Mouse (Mus musculus): ENCODE results near the gene Klc3. TPM values are rescaled to one million over a fixed set of nuclear protein-coding genes. Genes with fewer than 3 reads are reported as not detected.

Klc3 gene
- polyA plus RNA-seq, 1 experiment, result 1.5 TPM

GRCm38 (mm10) chr7:19427999-19428650 is 24.2 kb upstream of the Klc3 start:
- TF ChIP-seq CTCF (IDR thresholded peaks at IDR 0.05; ENCODE audit: borderline replicate concordance, extremely low read depth, insufficient read depth, insufficient read length) (no peak), POLR2A (IDR thresholded peaks at IDR 0.05; ENCODE audit: borderline replicate concordance, extremely low read depth, insufficient read depth, insufficient read length, poor library complexity, severe bottlenecking) (no peak)
- DNase-seq (ENCODE audit: low read depth), result no peak

GRCm38 (mm10) chr7:19426888-19427287 is 23.0 kb upstream of the Klc3 start:
- no peak for DNase-seq (ENCODE audit: low read depth)
- no peak for TF ChIP-seq POLR2A (IDR thresholded peaks at IDR 0.05; ENCODE audit: borderline replicate concordance, extremely low read depth, insufficient read depth, insufficient read length, poor library complexity, severe bottlenecking)

GRCm38 (mm10) chr7:19426349-19426748 is 22.4 kb upstream of the Klc3 start:
- no peak for DNase-seq (ENCODE audit: low read depth)
- no peak for TF ChIP-seq POLR2A (IDR thresholded peaks at IDR 0.05; ENCODE audit: borderline replicate concordance, extremely low read depth, insufficient read depth, insufficient read length, poor library complexity, severe bottlenecking)
- TF ChIP-seq CTCF (IDR thresholded peaks at IDR 0.05; ENCODE audit: borderline replicate concordance, extremely low read depth, insufficient read depth, insufficient read length), result no peak

- no peak for TF ChIP-seq POLR2A (IDR thresholded peaks at IDR 0.05; ENCODE audit: borderline replicate concordance, extremely low read depth, insufficient read depth, insufficient read length, poor library complexity, severe bottlenecking)
- no peak for TF ChIP-seq CTCF (IDR thresholded peaks at IDR 0.05; ENCODE audit: borderline replicate concordance, extremely low read depth, insufficient read depth, insufficient read length)
- no peak for DNase-seq (ENCODE audit: low read depth)
Measured at GRCm38 (mm10) chr7:19424051-19424450, 20.1 kb upstream of the Klc3 start.

GRCm38 (mm10) chr7:19423083-19423482 is 19.2 kb upstream of the Klc3 start:
- TF ChIP-seq POLR2A (IDR thresholded peaks at IDR 0.05; ENCODE audit: borderline replicate concordance, extremely low read depth, insufficient read depth, insufficient read length, poor library complexity, severe bottlenecking) (no peak), CTCF (IDR thresholded peaks at IDR 0.05; ENCODE audit: borderline replicate concordance, extremely low read depth, insufficient read depth, insufficient read length) (no peak)
- DNase-seq (ENCODE audit: low read depth), result no peak

DNA sequence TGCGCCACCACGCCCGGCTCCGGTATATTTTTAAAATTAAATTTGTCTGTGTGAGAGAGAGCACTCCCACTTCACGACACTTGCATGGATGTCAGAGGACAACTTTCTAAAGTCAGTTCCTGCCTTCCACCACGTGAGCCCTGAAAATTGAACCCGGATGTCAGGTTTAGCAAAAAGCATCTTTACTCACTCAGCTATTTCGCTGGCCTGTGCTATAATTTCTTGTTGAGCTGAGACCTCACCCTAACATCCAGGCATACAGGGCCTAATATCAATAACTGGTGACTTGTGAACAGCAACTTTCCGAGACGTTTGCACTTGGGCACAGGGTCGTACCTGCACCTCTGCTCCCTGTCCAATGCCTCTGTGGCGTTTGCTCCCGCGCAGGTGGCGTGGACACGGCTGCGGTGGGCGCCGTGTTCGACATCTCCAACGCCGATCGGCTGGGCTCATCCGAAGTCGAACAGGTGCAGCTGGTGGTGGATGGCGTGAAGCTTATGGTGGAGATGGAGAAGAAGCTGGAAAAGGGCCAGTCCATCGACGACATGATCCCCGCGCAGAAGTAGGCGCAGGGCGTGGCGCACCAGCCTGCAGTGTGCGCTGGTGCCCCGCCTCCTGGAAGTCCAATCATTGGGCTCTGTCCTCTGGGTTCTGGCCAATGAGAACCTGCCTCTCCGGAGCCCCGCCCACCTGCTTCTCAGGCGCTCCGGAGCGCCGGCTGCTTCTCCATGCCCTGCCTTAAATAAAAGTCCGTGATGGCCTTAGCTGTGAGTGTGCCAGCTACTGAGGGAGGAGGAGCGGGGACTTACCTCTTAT is 17.1 kb upstream of the Klc3 start:
- TF ChIP-seq POLR2A (IDR thresholded peaks at IDR 0.05; ENCODE audit: borderline replicate concordance, extremely low read depth, insufficient read depth, insufficient read length, poor library complexity, severe bottlenecking), result no peak
- TF ChIP-seq CTCF (IDR thresholded peaks at IDR 0.05; ENCODE audit: borderline replicate concordance, extremely low read depth, insufficient read depth, insufficient read length), result no peak
- peak; percentile 95 for DNase-seq (ENCODE audit: low read depth)

GRCm38 (mm10) chr7:19420121-19420520 is 16.2 kb upstream of the Klc3 start:
- no peak for TF ChIP-seq POLR2A (IDR thresholded peaks at IDR 0.05; ENCODE audit: borderline replicate concordance, extremely low read depth, insufficient read depth, insufficient read length, poor library complexity, severe bottlenecking)
- TF ChIP-seq CTCF (IDR thresholded peaks at IDR 0.05; ENCODE audit: borderline replicate concordance, extremely low read depth, insufficient read depth, insufficient read length), result no peak
- DNase-seq (ENCODE audit: low read depth), result no peak

DNA sequence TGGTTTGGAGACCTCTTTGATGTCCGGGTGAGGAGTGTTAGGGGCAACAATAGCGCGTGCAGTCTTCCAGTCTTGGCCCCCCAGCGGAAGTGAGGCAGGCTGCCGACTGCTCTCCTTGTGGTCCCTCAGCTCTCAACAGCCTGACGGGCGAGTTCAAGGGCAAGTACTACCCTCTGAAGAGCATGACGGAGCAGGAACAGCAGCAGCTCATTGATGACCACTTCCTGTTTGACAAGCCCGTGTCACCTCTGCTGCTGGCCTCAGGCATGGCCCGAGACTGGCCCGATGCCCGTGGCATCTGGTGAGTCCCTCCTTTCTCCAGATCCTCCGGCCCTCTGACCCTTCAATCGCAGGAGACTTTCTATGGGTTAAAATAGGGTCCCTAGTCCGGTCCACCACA is 12.7 kb upstream of the Klc3 start:
- no peak for DNase-seq (ENCODE audit: low read depth)
- TF ChIP-seq CTCF (IDR thresholded peaks at IDR 0.05; ENCODE audit: borderline replicate concordance, extremely low read depth, insufficient read depth, insufficient read length) (no peak), POLR2A (IDR thresholded peaks at IDR 0.05; ENCODE audit: borderline replicate concordance, extremely low read depth, insufficient read depth, insufficient read length, poor library complexity, severe bottlenecking) (no peak)

GRCm38 (mm10) chr7:19413525-19413924 is 9.6 kb upstream of the Klc3 start:
- TF ChIP-seq POLR2A (IDR thresholded peaks at IDR 0.05; ENCODE audit: borderline replicate concordance, extremely low read depth, insufficient read depth, insufficient read length, poor library complexity, severe bottlenecking) (no peak), CTCF (IDR thresholded peaks at IDR 0.05; ENCODE audit: borderline replicate concordance, extremely low read depth, insufficient read depth, insufficient read length) (no peak)
- no peak for DNase-seq (ENCODE audit: low read depth)

GRCm38 (mm10) chr7:19411783-19412182 is 7.9 kb upstream of the Klc3 start:
- TF ChIP-seq POLR2A (IDR thresholded peaks at IDR 0.05; ENCODE audit: borderline replicate concordance, extremely low read depth, insufficient read depth, insufficient read length, poor library complexity, severe bottlenecking), result no peak
- TF ChIP-seq CTCF (IDR thresholded peaks at IDR 0.05; ENCODE audit: borderline replicate concordance, extremely low read depth, insufficient read depth, insufficient read length), result no peak
- no peak for DNase-seq (ENCODE audit: low read depth)

- TF ChIP-seq POLR2A (IDR thresholded peaks at IDR 0.05; ENCODE audit: borderline replicate concordance, extremely low read depth, insufficient read depth, insufficient read length, poor library complexity, severe bottlenecking) (no peak), CTCF (IDR thresholded peaks at IDR 0.05; ENCODE audit: borderline replicate concordance, extremely low read depth, insufficient read depth, insufficient read length) (no peak)
- no peak for DNase-seq (ENCODE audit: low read depth)
Measured at GRCm38 (mm10) chr7:19410766-19411344, 7.0 kb upstream of the Klc3 start.
